Comparison of ENCODE assay signal across 9 mouse cellular contexts in genomic region chr1:161735465-161736046, GRCm38 (mm10). TPM values are rescaled to one million over a fixed set of nuclear protein-coding genes. Genes with fewer than 3 reads are reported as not detected.
A peak's percentile ranks its signal among the peaks of the same experiment; 100 is the strongest.
DNase-seq lines count a peak whose midpoint lies in the region; ATAC-seq and TF ChIP-seq lines count a peak whose summit lies in the region.
"Had no signal": no experiment of that assay in that cellular context is flagged by ENCODE, and none has a peak within 500 bp of the region (broad histone marks: within the 10 kb centered on the region; RNA-seq: fewer than 3 reads in every experiment).

No protein-coding gene starts in this region.

- 0 out of 2 replicates have a peak, but pooled peaks cover 2% of the 10 kb centered on the region for H3K27me3 ChIP-seq in kidney, embryonic 16.5 days (ENCODE audit: insufficient read depth, low read length)
- no peaks in the 10 kb centered on the region; the same call in 1 of the 2 replicates for H3K27me3 ChIP-seq in E14TG2a.4 (ENCODE audit: insufficient read depth, low read length)
- H3K27me3 ChIP-seq in embryonic facial prominence, embryonic 14.5 days (replicated peaks; ENCODE audit: control insufficient read depth, insufficient read depth, low read length), result no peaks in the 10 kb centered on the region
- no peaks in the 10 kb centered on the region for H3K27me3 ChIP-seq in heart, embryonic 11.5 days (ENCODE audit: control insufficient read depth, insufficient read depth, low read length)
- H3K27me3 ChIP-seq: embryonic facial prominence, embryonic 12.5 days had no signal

- no peaks in the 10 kb centered on the region for H3K9me3 ChIP-seq in kidney, embryonic 16.5 days (ENCODE audit: low read length)
- peaks cover 16% of the 10 kb centered on the region for H3K9me3 ChIP-seq in E14TG2a.4 (ENCODE audit: low read length)
- H3K9me3 ChIP-seq in embryonic facial prominence, embryonic 14.5 days (ENCODE audit: control insufficient read depth, low read length), result no peaks in the 10 kb centered on the region
- H3K9me3 ChIP-seq in heart, embryonic 11.5 days (replicated peaks; ENCODE audit: control insufficient read depth, low read length), result no peaks in the 10 kb centered on the region; the same call in 1 of the 2 replicates
- H3K9me3 ChIP-seq: embryonic facial prominence, embryonic 12.5 days had no signal

- H3K4me2 ChIP-seq in kidney, embryonic 16.5 days (replicated peaks; ENCODE audit: low read depth, low read length), result no peak overlapping the region
- H3K4me2 ChIP-seq in embryonic facial prominence, embryonic 14.5 days (ENCODE audit: low read depth, low read length), result 0 out of 2 replicates have a peak overlapping the region, but pooled peaks have one; percentile 10
- H3K4me2 ChIP-seq in heart, embryonic 11.5 days, result no peak overlapping the region
- H3K4me2 ChIP-seq: embryonic facial prominence, embryonic 12.5 days had no signal

- WGBS in kidney, embryonic 16.5 days, result 48% methylated on average over 11 of the region's 11 CpGs
- 52% methylated on average over 11 of the region's 11 CpGs for WGBS in embryonic facial prominence, embryonic 14.5 days
- 53% methylated on average over 11 of the region's 11 CpGs for WGBS in heart, embryonic 11.5 days (ENCODE audit: insufficient replicate concordance)

- H3K4me1 ChIP-seq in kidney, embryonic 16.5 days (ENCODE audit: insufficient read depth, low read length), result peaks cover 4% of the 10 kb centered on the region; the same call in 1 of the 2 replicates
- H3K4me1 ChIP-seq in E14TG2a.4 (replicated peaks; ENCODE audit: low read depth, low read length), result no peaks in the 10 kb centered on the region
- H3K4me1 ChIP-seq in embryonic facial prominence, embryonic 14.5 days (ENCODE audit: control insufficient read depth, insufficient read depth, low read length), result no peaks in the 10 kb centered on the region
- H3K4me1 ChIP-seq in heart, embryonic 11.5 days (ENCODE audit: control insufficient read depth, insufficient read depth, low read length), result no peaks in the 10 kb centered on the region
- H3K4me1 ChIP-seq: embryonic facial prominence, embryonic 12.5 days had no signal

- H3K9ac ChIP-seq in kidney, embryonic 16.5 days (replicated peaks; ENCODE audit: low read length), result no peak overlapping the region
- no peak overlapping the region for H3K9ac ChIP-seq in embryonic facial prominence, embryonic 14.5 days (ENCODE audit: low read depth, low read length)
- no peak overlapping the region for H3K9ac ChIP-seq in heart, embryonic 11.5 days (ENCODE audit: low read depth, low read length)
- H3K9ac ChIP-seq: embryonic facial prominence, embryonic 12.5 days had no signal

- peak; percentile 72; the same call in 1 of the 2 replicates for ATAC-seq in kidney, embryonic 16.5 days (ENCODE audit: low FRiP score, low TSS enrichment)
- no peak for ATAC-seq in embryonic facial prominence, embryonic 14.5 days (ENCODE audit: low read depth)
- ATAC-seq in heart, embryonic 11.5 days (replicated peaks; ENCODE audit: insufficient number of reproducible peaks, low FRiP score, low TSS enrichment), result no peak

- no peak overlapping the region for H3K4me3 ChIP-seq in kidney, embryonic 16.5 days (ENCODE audit: low read length)
- H3K4me3 ChIP-seq in E14TG2a.4 (replicated peaks; ENCODE audit: low read length), result no peak overlapping the region
- no peak overlapping the region for H3K4me3 ChIP-seq in embryonic facial prominence, embryonic 14.5 days (ENCODE audit: low read depth, low read length)
- no peak overlapping the region for H3K4me3 ChIP-seq in heart, embryonic 11.5 days (ENCODE audit: low read depth, low read length)
- H3K4me3 ChIP-seq: embryonic facial prominence, embryonic 12.5 days had no signal

- intact Hi-C loops in gastrocnemius, postnatal 14 days (cut with DNase I; ENCODE audit: low total_unique reads), result loop anchor here (5.0 kb wide), 1 partner anchor 333 kb away; no protein-coding TSS in a partner anchor

- DNase-seq in kidney, postnatal 25 days, result no peak
- DNase-seq in embryonic facial prominence, embryonic 14.5 days (ENCODE audit: low spot score), result peak; percentile 41
- DNase-seq in neural tube, embryonic 10.5 days (ENCODE audit: extremely low spot score, low spot score), result peak; percentile 17
- DNase-seq in gastrocnemius, postnatal 14 days, result no peak
- DNase-seq in urinary bladder, postnatal 25 days (ENCODE audit: low spot score), result no peak

- TF ChIP-seq CTCF in E14TG2a.4 (conservative IDR thresholded peaks at IDR 0.05; ENCODE audit: low read length), result 0 out of 2 replicates have a peak, but pooled peaks have one; percentile 3

- H3K27ac ChIP-seq in kidney, embryonic 16.5 days (ENCODE audit: low read length), result no peak overlapping the region
- H3K27ac ChIP-seq in embryonic facial prominence, embryonic 14.5 days (replicated peaks; ENCODE audit: low read depth, low read length), result no peak overlapping the region
- no peak overlapping the region for H3K27ac ChIP-seq in heart, embryonic 11.5 days (ENCODE audit: low read depth, low read length)
- H3K27ac ChIP-seq: embryonic facial prominence, embryonic 12.5 days had no signal

- no peaks in the 10 kb centered on the region for H3K36me3 ChIP-seq in kidney, embryonic 16.5 days (ENCODE audit: insufficient read depth, low read length)
- no peaks in the 10 kb centered on the region for H3K36me3 ChIP-seq in E14TG2a.4 (ENCODE audit: insufficient read depth, low read length)
- H3K36me3 ChIP-seq in embryonic facial prominence, embryonic 14.5 days (ENCODE audit: control insufficient read depth, insufficient read depth, low read length), result no peaks in the 10 kb centered on the region
- H3K36me3 ChIP-seq in heart, embryonic 11.5 days (ENCODE audit: control insufficient read depth, insufficient read depth, low read length), result no peaks in the 10 kb centered on the region
- H3K36me3 ChIP-seq: embryonic facial prominence, embryonic 12.5 days had no signal

RNA-seq across cellular contexts. Expression of gene Fasl, which starts 52.7 kb away (rescaled TPM):
- not detected in 2 replicates for polyA plus RNA-seq in kidney, embryonic 16.5 days (2015; fragmentation: Nextera tagmentation; extraction: Ambion mirVana)
- not detected in 2 replicates for polyA plus RNA-seq in embryonic facial prominence, embryonic 14.5 days (2014; fragmentation: Nextera tagmentation; extraction: Ambion mirVana)
- not detected for total RNA-seq in gastrocnemius, postnatal 14 days (2021)
- polyA plus RNA-seq in heart, embryonic 11.5 days (2014; fragmentation: Nextera tagmentation; extraction: Ambion mirVana), result not detected in 2 replicates
- polyA plus RNA-seq: embryonic facial prominence, embryonic 12.5 days had no signal

Comparison
In these comparisons a context has a peak if more than half of its experiments do, and no peak if none do; other contexts are left out.
1. DNase-seq: peak in embryonic facial prominence, embryonic 14.5 days (single experiment) and neural tube, embryonic 10.5 days (single experiment); none in kidney, postnatal 25 days (0 of 2), gastrocnemius, postnatal 14 days (single experiment) and urinary bladder, postnatal 25 days (single experiment).